Mouse (Mus musculus): ENCODE measurements around the gene Gm45713.

DNA sequence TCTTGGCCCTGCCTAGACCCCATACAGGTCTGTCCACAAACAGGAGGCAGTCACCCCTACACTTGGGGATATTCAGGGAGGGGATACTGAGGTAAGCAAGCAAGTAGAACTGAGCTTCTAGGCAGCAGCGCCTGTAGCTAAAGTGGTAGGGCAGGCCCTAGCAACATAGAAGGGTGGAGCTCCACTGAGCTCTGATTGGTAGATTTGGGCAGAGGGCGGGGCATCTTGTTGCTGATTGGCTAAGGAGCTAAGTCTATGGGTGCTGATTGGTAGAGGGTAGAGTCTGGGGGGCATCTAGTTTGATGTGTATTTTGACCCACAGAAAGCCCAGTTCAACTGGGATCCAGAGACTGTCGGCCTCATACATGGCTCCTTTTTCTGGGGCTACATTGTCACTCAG is 33.5 kb upstream of the Gm45713 start:
- TF ChIP-seq CTCF (IDR thresholded peaks at IDR 0.05; ENCODE audit: borderline replicate concordance, insufficient read depth, low read depth, low read length) (no peak), POLR2A (IDR thresholded peaks at IDR 0.05; ENCODE audit: borderline replicate concordance, insufficient read depth, low read length) (no peak)
